Mouse (Mus musculus) adrenal gland, postnatal 36 days (tissue): ENCODE results near the gene Tubg2. TPM values are rescaled to one million over a fixed set of nuclear protein-coding genes. Genes with fewer than 3 reads are reported as not detected.
A peak's percentile ranks its signal among the peaks of the same experiment; 100 is the strongest.

Experiments used
- DNase-seq, 2 experiments: peaks; one replicate each; pipeline ENCODE4 v3.0.0; 2021; ENCODE audit warnings: mixed read lengths in 1 of 2
- total RNA-seq, 2 experiments: library from RNA; stranded (reverse); gene quantifications; 2 replicates each; pipeline ENCODE4 v1.2.3; 2021

Tubg2 gene
- total RNA-seq, 2 experiments from 2014 or later = 5.9 to 7.0 TPM

DNA sequence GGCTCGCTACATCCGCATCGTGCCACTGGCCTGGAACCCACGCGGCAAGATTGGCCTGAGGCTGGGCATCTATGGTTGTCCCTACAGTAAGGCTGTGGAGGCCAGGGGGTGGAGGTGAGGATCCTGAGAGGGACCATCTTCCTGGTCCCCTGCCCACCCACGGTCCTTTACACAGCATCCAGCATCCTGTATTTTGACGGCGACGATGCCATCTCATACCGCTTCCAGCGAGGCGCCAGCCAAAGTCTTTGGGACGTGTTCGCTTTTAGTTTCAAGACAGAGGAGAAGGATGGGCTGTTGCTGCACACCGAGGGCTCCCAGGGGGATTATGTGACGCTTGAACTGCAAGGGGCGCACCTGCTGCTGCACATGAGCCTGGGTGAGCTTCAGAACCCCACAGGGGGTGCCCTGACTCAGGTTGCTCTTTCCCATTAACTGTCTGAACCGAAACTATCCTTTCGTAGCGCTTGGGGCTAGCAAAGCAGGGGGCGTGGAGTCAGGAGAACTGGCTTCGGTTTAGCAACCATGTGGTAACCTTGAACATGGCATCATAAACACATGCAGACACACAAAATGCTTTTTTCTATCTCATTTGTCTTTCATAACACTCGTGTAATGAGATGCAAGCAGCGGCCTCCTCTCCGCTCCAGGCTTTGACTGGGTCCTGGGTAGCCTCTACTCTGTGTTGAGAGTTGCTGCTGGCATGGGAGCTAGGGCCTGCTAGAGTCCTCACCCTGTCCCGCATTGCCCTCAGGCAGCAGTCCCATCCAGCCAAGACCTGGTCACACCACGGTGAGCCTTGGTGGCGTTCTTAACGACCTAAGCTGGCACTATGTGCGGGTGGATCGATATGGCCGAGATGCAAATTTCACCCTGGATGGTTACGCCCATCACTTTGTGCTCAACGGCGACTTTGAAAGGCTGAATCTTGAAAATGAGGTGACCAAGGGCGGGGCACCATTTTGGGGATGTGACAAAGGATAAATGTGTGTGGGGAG is 22.7 kb downstream of the Tubg2 start:
- DNase-seq = no peak

DNA sequence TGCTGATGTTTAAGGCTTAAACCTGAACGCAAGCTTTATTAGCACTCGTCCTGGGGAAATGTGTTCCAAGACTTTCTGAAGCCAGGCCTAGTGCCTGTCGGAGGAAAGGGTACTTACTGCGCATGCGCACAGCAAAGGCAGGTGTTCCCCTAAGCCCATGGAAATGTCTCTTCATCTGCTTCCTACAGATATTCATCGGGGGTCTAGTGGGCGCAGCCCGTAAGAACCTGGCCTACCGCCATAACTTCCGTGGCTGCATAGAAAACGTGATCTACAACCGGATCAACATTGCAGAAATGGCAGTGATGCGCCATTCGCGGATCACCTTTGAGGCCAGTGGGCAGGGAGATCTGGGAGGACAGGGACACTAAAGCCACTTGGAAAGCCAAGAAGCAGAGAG is 23.6 kb downstream of the Tubg2 start:
- DNase-seq = no peak

DNA sequence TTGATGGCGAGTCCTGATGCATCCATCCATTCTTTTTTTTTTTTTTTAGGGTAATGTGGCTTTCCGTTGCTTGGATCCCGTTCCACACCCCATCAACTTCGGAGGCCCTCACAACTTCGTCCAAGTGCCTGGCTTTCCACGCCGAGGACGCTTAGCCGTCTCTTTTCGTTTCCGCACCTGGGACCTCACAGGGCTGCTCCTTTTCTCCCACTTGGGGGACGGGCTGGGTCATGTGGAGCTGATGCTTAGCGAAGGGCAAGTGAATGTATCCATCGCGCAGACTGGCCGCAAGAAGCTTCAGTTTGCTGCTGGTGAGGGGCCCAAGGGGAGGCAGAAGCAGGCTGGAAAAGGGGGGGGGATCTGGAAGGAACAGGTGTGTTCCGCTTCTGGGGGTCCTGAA is 24.6 kb downstream of the Tubg2 start:
- DNase-seq = no peak

DNA sequence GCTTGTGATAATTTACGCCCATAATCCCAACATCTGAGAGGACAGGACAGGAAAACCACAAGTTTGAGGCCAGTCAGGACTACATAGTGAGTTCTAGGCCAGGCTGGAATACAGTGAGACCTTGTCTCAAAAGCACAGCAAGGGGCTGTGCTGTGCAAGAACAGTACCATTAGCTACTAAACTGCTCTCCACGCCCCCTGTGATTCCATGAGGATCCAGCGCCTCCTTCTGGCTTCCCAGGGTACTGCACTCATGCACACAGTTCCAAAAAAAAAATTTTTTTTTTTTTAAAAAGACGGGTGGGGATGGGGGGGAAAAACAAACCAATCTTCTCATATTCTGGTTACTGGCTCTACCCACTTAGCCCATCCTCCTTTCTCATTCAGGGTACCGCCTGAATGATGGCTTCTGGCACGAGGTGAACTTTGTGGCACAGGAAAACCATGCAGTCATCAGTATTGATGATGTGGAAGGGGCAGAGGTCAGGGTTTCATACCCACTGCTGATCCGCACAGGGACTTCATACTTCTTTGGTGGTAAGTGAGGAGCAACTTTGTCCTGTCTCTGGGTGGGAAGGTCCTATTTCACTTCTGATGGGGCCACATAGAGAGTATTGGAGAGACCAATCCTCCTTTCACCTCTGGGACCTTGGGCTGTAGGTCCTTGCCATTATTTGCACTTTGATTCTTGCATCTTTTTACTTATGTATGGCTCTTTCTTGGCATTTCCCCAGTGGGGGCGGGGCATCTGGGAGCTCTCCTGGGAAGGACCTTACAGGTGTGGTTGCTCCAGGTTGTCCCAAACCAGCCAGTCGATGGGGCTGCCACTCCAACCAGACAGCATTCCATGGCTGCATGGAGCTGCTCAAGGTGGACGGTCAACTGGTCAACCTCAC is 25.4 kb downstream of the Tubg2 start:
- DNase-seq = peak; percentile 74 to 77

DNA sequence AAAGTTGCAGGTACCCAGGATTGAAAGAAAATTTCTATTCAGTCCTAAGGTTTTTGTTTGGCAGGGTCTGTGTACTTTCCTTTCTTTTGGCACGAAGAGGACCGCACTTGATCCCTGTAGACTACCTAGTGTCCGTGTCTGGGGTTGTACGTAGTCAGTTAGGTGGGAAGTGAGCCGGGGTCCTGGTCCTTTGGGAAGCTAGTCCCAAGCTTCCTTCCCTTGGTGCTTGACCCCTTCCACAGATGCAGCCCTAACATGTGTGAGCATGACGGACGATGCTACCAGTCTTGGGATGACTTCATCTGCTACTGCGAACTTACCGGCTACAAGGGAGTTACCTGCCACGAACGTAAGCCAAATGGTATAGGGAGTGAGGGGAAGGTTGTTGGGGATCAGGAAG is 26.3 kb downstream of the Tubg2 start:
- DNase-seq = no peak

DNA sequence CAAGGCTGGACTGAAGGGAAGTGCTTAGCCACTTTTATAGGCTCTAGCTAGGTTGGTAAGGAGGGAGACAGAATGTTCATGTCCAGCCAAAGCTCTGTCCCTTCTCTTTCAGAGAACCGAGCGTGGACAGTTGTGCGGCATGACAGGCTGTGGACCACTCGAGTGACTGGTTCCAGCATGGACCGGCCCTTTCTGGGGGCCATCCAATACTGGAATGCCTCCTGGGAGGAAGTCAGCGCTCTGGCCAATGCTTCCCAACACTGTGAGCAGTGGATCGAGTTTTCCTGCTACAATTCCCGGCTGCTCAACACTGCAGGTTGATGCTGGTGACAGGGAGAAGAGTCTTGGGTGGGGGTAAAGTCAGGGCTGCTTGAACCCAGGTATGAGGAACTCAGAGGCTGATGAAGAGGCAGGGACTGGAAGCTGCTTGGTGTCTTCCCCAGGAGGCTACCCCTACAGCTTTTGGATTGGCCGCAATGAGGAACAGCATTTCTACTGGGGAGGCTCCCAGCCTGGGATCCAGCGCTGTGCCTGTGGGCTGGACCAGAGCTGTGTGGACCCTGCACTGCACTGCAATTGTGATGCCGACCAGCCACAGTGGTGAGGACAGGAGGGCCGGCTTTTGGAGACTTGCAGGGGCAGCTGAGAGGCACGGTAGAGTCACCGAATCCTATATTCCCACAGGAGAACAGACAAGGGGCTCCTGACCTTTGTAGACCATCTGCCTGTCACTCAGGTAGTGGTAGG is 27.2 kb downstream of the Tubg2 start:
- DNase-seq = no peak

DNA sequence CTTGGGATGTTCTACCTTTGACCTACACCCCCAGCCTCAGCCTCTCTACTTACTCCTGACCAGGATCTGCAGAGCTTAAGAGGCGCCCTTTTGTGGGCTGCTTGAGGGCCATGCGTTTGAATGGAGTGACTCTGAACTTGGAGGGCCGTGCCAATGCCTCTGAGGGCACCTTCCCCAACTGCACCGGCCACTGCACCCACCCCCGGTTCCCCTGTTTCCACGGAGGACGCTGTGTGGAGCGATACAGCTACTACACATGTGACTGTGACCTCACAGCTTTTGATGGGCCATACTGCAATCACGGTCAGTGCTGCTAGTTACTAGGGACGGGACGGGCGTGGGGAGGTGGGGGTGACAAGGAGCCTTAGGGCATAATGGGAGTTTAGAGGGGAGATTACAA is 29.3 kb downstream of the Tubg2 start:
- DNase-seq = no peak

DNA sequence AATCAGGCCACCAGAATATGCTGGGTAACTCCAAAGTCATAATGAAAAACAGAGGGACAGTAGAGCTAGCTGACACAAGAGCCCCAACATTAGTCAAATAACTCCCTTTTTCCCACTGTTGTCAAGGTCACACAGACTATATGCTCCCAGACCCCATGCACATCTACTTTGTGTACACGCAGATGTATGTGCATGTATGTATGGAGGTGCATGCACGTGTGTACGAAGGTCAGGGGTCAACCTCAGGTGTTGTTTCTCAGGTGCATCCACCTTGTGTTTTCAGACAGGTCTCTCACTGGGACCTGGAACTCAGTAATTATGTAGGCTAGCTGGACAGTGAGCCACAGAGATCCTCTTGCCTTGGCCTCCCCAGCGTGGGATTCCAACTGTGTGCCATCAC is 29.7 kb downstream of the Tubg2 start:
- no peak for DNase-seq

DNA sequence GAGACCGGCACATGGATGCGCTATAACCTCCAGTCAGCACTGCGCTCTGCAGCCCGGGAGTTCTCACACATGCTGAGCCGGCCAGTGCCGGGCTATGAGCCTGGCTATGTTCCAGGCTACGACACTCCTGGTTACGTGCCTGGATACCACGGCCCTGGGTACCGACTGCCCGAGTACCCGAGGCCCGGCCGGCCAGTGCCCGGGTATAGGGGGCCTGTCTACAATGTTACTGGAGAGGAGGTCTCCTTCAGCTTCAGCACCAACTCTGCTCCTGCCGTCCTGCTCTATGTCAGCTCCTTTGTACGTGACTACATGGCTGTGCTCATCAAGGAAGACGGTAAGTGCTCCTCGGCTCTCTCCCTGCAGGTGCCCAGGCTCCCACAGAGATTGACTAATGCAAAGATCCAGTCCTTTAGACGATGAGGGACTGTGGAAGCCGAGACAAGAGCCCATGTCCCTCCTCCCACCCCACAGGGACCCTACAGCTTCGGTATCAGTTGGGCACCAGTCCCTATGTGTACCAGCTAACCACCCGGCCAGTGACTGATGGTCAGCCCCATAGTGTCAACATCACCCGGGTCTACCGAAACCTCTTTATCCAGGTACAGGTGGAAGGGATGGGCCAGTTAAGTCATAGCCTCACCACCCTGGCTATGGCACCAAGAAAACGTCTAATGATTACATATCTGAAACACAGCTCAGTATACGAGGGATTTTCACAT is 31.0 kb downstream of the Tubg2 start:
- DNase-seq = no peak

DNA sequence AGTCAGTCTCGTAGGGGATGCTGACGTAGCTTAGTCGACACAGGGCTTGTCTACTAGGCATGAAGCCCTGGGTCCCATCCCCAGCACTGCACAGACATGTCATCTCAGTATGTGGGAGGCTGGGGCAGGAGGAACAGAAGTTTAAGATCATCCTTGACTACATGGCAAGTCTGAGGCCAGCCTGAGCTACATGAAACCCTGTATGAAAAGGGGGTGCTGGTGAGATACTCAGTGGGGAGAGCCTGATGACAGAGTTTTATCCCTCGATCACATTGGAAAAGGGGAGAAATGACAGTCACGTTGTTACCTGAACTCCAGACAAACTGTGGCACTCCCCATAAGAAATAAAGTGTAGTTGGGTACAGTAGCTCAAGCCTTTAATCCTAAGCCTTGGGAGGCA is 31.8 kb downstream of the Tubg2 start:
- no peak for DNase-seq

DNA sequence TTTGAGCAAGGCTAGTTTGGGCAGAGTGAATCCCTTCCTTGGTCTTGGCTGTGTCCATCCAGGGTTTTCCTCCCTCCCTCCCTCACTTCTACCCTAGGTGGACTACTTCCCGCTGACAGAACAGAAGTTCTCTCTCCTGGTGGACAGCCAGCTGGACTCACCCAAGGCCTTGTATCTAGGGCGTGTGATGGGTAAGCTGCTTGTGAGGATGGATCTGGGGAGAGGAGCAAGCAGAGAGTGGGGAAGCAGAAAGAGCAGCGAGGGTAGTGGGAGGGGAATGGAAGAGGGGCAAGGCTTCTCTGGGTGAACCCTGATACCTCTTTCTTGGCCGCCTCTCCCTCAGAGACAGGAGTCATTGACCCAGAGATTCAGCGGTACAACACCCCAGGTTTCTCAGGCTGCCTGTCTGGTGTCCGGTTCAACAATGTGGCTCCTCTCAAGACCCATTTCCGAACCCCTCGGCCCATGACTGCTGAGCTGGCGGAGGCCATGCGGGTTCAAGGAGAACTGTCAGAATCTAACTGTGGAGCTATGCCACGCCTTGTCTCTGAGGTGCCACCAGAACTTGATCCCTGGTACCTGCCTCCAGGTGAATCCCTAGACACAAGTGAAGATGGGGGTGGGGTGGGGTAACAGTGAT is 32.6 kb downstream of the Tubg2 start:
- DNase-seq = no peak

DNA sequence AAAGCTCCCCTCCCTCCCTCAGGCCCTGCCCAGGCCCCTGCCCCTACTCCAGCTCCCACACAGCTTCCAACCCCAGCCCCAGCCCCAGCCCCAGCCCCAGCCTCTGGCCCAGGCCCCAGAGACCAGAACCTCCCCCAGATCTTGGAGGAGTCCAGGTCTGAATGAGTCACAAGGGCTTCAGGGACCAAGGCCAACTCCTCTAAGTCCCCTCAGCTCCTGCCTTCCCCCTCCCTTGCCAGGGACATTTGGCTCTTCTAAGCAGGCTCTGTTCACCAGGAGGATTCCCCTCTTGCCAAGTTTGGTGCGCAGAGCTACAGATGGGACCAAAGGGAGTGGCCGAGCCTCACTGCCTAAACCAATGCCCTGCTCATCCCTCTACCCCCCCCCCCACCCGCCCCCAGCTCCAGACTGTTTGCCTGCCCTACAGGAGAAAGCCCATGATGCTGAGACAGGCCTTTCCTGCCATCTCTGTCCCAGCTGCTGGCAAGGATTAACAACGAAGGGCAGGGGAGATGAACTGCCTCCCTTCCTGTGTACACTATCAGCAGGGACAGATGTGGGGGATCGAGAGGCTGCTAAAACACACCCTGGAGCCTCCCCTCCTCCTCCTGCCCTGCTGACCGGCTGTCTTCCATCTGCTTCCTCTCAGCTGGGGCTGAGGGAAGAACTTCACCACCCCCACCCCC is 33.9 kb downstream of the Tubg2 start:
- DNase-seq = peak; percentile 75 to 84

DNA sequence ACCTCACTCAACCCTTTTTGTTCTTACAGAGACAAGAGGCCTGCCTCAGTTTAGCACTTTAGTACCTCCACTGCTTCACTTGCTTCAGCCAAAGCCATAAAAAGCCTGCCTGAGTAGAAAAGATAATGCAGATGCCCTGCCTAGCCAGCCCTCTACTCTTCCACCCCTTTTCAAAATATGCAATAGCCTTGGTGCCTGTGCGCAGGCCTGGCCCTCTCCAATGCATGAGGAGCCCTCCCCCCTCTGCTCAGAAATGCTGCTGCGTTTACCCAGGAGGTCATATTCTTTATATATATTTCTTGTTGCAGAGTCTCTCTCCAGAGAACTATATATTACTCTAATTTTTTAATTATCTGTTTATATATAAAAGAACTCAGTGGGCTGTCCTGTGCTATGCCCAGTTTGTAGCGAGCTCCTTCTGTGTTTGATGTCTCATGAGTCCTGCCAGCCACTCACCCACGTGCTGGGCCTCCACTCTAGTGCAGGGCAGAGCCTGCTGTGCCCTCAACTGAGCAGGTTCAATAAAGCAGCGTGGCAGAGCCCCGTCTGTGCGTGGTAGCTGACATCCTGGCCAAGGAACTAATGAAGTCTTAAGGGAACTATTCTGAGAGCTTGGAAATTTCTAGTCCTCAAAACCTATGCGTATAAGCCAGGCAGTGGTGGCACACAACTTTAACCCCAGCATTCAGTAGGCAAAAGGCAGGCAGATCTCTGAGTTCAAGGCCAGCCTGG is 34.6 kb downstream of the Tubg2 start:
- no peak for DNase-seq

DNA sequence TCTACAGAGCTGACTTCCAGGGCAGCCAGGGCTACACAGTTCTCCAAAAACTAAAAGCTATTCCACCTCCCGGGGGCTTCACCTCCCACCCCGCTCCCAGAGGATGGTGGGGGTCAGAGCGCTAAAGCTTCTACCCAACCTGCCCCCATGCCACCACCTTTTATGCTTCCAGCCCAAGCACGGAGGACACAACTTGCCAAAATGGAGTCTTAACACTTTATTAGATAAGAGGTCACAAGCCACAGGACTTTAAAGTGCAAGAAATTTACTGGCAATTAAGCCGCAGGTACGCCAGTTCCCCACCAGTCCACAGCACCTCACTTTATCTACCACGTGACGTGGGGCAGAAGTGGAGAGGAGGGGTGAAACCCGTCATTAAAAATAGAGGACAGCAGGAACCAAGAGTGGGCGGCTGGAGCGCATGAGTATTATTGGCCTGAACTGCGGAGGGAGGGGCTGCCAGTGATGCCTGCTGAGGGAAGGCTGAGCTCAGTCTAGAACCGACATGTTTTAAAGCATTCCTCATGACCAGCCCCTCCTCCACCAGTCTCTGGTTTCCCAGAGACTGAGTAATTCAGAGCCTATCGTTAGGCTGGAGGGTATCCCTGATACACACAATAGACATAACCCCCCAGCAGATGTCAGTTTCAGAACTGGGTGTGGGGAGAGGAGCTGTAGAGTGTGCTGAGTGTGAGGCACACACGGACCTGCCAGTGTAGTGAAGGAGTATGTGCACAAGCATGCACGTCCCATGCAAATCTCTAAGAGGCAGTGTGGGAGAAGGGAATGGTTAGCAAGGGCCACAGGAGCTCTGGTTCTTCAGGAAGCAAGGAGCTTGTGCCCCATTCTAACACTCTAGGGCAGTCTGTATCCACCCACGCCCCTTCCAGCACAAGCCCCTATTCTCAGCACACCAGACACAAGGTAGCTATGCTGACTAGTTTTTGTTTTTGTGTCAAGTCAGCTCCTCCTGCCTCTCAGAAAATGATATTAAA is 35.5 kb downstream of the Tubg2 start:
- no peak for DNase-seq

DNA sequence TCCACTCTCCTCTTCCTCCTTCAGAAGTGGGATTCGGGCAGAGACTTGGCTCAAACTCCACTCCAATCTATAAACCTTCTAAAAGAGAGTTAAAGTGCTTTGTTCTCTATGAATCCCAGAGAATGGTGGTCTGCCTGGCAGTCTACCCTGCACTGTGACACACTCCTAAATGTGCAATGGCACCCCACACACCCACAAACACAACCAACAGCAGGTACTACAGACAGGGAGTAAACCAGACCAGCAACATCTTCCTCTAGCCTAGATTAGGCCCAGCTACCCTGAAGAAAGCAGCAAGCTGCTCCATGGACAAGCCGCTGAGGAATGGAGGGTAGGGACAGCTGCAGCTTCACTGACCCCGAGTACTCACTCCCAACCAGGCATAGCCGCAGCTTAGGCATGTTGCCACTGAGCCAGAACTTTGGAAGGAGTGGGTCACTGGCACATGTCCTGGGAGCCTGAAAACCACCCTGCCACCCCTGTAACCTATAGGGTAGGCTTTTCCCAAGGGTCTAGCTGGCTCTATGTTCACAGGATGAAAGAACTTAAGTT is 36.3 kb downstream of the Tubg2 start:
- DNase-seq = no peak

DNA sequence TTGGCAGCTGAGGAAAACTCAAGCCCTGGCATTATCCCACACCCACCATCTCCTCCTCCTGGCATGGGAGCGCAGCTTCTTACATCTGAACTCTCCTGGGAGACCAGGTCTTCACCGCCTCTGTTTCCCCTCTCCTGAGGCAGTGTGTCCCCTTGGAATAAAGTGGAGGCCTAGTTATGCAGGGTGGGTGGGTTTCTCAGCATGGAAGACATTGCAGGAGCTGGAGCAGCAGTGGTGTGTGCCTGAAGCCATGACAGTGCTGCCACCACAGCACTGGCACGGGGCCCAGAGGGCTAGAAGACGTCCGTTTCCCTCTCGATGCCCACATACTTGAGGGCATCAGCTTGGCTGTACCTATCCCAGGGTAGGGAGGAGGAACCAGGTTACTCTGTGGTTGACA is 36.9 kb downstream of the Tubg2 start:
- DNase-seq = no peak

DNA sequence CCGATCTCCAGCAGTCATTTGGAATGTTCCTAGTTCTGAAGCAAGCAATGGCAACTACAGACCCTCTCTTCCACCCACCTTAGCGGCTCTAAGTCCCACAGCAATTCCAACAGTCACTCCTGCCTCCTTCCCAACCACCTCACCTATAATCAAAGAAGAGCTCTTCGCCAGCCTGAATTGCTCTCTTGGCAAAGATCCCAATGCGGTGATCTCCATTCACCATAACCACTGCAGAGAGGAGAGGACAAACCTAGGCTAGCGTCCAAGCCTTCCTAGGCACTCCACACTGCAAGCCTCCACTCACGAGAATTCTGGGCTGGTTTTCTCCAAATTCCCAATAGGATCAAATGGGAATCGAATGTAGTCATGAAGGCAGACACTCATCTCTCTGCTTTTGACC is 37.4 kb downstream of the Tubg2 start:
- no peak for DNase-seq

DNA sequence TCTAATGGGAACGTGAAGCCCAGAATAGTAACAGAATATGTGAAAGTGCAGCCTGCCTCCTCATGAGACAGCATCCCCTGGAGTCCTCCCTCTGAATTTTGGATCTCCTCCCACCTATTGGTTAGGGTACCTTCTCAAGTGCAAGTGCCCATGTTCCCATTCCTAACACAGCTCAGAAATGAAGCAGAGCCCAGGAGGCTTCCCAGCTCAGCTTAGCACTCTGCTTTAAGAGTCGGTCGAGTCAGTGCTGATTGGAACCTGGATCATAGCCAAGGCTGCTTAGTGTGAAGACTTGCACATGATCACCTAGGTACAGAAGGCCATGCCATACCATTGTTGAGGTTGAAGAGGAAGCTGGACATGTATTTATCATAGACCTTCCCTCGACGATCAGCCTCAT is 38.4 kb downstream of the Tubg2 start:
- DNase-seq = no peak
